Mouse (Mus musculus) intestine, postnatal 0 days (tissue): ENCODE results near the gene Oprm1. TPM values are rescaled to one million over a fixed set of nuclear protein-coding genes. Genes with fewer than 3 reads are reported as not detected.
"Not testable (repeated sequence)": the region's sequence is repeated elsewhere in the genome, so short reads cannot be mapped to it uniquely, and the experiment has no call there.

Experiments
- ATAC-seq: fragments of 200-750 bp; cut with Nextera tagmentation; 2 replicates; pipeline ENCODE4 v1.8.0; 2017; ENCODE audit warnings: mild to moderate bottlenecking, moderate TSS enrichment, moderate library complexity
- H3K27ac ChIP-seq: fragments of 300-500 bp; sonication (generic); 2 replicates; pipeline ENCODE4 v1.5.1; 2014; ENCODE audit warnings: mild to moderate bottlenecking, low read depth, low read length, moderate library complexity
- H3K27me3 ChIP-seq: fragments of 300-500 bp; sonication (generic); replicated peaks from 2 replicates; pipeline ENCODE4 v1.6.1; 2014; ENCODE audit warnings: low read length, mixed read lengths; ENCODE audit not compliant: control insufficient read depth, insufficient read depth
- H3K36me3 ChIP-seq: fragments of 300-500 bp; sonication (generic); 2 replicates; pipeline ENCODE4 v1.6.1; 2014; ENCODE audit warnings: mild to moderate bottlenecking, moderate library complexity; ENCODE audit not compliant: control insufficient read depth, insufficient read depth
- H3K4me1 ChIP-seq: fragments of 300-500 bp; sonication (generic); replicated peaks from 2 replicates; pipeline ENCODE4 v1.6.1; 2014; ENCODE audit warnings: antibody characterized with exemption, low read length, mixed read lengths; ENCODE audit not compliant: control insufficient read depth, insufficient read depth
- H3K4me2 ChIP-seq: fragments of 300-500 bp; sonication (generic); replicated peaks from 2 replicates; pipeline ENCODE4 v1.6.1; 2014; ENCODE audit warnings: low read depth, mild to moderate bottlenecking, moderate library complexity
- H3K4me3 ChIP-seq: fragments of 300-500 bp; sonication (generic); 2 replicates; pipeline ENCODE4 v1.5.1; 2014; ENCODE audit warnings: low read depth, low read length
- H3K9ac ChIP-seq: fragments of 300-500 bp; sonication (generic); 2 replicates; pipeline ENCODE4 v1.6.1; 2014; ENCODE audit warnings: mild to moderate bottlenecking, low read depth, low read length
- H3K9me3 ChIP-seq: fragments of 300-500 bp; sonication (generic); 2 replicates; pipeline ENCODE4 v1.6.1; 2016; ENCODE audit warnings: mixed run types; ENCODE audit not compliant: control insufficient read depth
- CTCF ChIP-seq: sonication (generic); IDR thresholded peaks from 2 replicates; pipeline ENCODE4 v1.5.1; 2016; ENCODE audit warnings: low read depth, mild to moderate bottlenecking, control low read depth, antibody characterized with exemption, moderate library complexity
- WGBS: fragments of 180-500 bp; shearing (Covaris S2); extraction: QIAGEN DNeasy Blood & Tissue Kit; methylation state at CpG from one replicate; pipeline ENCODE4 v1.1.7; 2014; 5-methylcytosine and 5-hydroxymethylcytosine counted together
- polyA plus RNA-seq: library from polyadenylated mRNA; unstranded; fragments of >200 nt; fragmentation: Nextera tagmentation; extraction: Ambion mirVana; gene quantifications from 2 replicates; pipeline ENCODE4 v1.2.1, GENCODE M21; 2015

Oprm1 gene
- polyA plus RNA-seq, 1 experiment from 2014 or later: 0.29 TPM

DNA sequence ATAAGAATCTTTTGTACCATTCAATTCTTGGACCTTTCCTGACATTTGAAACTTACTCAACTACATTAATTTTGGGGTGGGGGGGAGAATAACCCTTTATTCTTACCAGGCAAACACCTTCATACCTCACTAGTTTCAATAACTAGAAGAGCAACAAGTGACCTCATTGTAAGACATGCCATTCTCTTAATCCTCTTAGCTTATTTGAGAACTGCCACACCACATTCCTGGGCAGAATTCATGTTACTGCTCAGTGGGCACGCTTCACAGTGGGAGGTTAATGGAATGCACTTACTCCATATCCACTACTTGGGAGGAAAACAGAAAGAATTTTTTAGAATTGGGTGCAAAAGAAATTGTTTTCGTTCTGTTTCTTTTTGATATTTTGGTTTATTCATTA is 90.5 kb downstream of the Oprm1 start:
- no peak for ATAC-seq
- H3K4me1 ChIP-seq: no peaks in the 10 kb centered on the region
- H3K36me3 ChIP-seq: no peaks in the 10 kb centered on the region
- no peak overlapping the region for H3K4me2 ChIP-seq
- no peak overlapping the region for H3K27ac ChIP-seq
- no peak overlapping the region for H3K9ac ChIP-seq
- no peaks in the 10 kb centered on the region for H3K27me3 ChIP-seq
- 63% methylated on average over 2 of the region's 2 CpGs for WGBS
- H3K9me3 ChIP-seq: no peaks in the 10 kb centered on the region
- TF ChIP-seq CTCF: no peak
- H3K4me3 ChIP-seq: no peak overlapping the region

DNA sequence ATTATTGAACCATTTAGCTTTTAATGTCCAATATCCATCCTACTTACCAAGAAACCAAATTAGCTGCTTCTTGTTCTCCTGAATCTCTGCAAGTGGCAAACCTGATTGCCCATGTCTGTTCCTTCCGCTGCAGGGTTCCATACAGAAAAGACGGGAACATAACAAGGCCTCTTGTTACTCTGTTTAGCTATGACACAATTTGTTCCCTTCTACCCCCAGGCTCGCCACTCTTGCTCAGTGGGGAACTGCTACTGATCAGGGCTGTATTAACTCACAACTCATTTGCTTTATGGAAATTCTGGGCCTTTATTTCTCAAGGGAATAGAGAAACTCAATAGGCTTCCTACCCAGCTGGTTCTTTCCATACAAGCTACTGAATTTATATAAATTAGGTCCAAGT is 97.5 kb downstream of the Oprm1 start:
- no peak for TF ChIP-seq CTCF
- Histone ChIP-seq H3K27me3 (no peaks in the 10 kb centered on the region), H3K4me1 (no peaks in the 10 kb centered on the region), H3K36me3 (no peaks in the 10 kb centered on the region), H3K4me3 (no peak overlapping the region), H3K4me2 (no peak overlapping the region), H3K9me3 (no peaks in the 10 kb centered on the region), H3K9ac (no peak overlapping the region), H3K27ac (no peak overlapping the region)
- no peak for ATAC-seq
- 79% methylated on average over 3 of the region's 3 CpGs for WGBS

DNA sequence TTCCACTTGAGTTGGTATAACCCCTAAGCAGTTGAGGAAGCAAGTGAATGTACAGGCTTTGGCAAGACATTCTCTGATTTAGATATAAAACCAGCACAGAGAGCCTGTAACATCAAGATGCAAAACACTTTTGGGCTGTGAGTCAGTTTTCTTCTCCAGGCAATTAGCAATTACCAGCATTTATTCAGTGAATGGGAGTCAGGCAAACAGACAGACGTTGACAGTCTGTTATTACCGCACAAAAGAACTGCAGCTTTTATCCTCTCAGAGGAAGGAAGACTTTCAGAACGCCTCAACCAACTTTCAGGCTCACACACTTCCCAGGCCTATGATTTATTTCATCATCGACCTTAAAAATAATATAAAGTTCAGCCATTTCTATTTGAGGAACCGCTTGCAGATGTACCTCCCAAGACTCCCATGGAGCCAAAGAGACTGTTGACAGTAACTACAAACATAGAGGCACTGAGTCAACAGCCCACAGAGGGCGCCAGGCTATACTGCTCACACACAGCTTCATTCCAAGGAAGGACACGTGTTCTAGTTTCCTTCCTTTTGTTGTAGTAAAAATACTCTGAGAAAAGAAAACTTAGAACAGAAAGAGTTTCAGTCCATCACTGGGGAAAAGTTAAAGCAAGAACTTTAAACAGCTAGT is 113.2 kb downstream of the Oprm1 start:
- no peak overlapping the region for H3K4me2 ChIP-seq
- no peak overlapping the region for H3K27ac ChIP-seq
- H3K36me3 ChIP-seq: no peaks in the 10 kb centered on the region
- WGBS: 79% methylated on average over 7 of the region's 7 CpGs
- no peak overlapping the region for H3K9ac ChIP-seq
- H3K4me3 ChIP-seq: no peak overlapping the region
- no peaks in the 10 kb centered on the region for H3K27me3 ChIP-seq
- no peak for ATAC-seq
- no peak for TF ChIP-seq CTCF
- H3K9me3 ChIP-seq: no peaks in the 10 kb centered on the region
- H3K4me1 ChIP-seq: no peaks in the 10 kb centered on the region

DNA sequence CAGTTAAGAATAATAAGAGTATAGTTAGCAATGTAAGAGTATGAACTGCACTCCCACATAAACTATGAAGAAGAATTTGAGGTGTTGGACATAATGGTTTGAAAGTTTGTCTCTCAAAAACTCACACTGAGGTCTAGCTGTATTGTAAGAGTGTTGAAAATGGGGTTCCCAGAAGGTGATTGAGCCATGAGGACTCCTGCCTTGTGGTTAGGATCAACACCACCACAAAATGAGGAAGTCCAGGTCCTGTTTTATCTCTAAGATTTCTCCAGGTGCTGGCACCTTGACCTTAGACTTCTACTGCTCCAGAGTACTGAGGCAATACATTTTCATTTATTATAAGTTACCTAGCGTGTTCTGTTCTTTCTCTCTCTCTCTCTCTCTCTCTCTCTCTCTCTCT is 115.6 kb downstream of the Oprm1 start:
- H3K9ac ChIP-seq: no peak overlapping the region
- no peak for ATAC-seq
- H3K9me3 ChIP-seq: no peaks in the 10 kb centered on the region
- 82% methylated on average over 1 of the region's 1 CpGs for whole genome bisulfite sequencing
- no peak overlapping the region for H3K4me2 ChIP-seq
- no peaks in the 10 kb centered on the region for H3K27me3 ChIP-seq
- no peak overlapping the region for H3K27ac ChIP-seq
- H3K4me1 ChIP-seq: no peaks in the 10 kb centered on the region
- H3K4me3 ChIP-seq: no peak overlapping the region
- TF ChIP-seq CTCF: no peak
- H3K36me3 ChIP-seq: no peaks in the 10 kb centered on the region

DNA sequence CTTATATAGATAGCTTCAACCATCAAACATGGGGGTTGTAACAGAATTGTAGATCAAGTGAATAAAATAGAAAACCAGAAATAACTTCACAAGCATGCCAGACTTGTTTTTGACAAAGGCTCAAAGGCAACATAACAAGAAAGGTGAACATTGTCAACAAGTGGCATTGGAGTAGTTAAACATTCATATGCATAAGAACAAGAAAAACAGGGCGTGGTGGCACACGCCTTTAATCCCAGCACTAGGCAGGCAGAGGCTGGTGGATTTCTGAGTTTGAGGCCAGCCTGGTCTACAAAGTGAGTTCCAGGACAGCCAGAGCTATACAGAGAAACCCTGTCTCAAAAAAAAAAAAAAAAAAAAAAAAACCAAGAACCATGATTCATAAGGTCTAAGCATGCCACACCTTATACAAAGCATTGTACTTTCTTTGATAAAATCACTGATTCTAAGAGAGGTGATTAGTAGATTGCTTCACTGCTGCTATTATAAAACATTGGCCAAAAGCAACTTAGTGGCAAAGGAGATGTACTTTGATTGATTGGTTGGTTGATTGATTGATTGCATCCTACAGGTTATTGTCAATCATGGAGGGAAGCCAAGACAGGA is 120.1 kb downstream of the Oprm1 start:
- H3K36me3 ChIP-seq: no peaks in the 10 kb centered on the region
- no peak overlapping the region for H3K9ac ChIP-seq
- no peak overlapping the region for H3K27ac ChIP-seq
- no peak overlapping the region for H3K4me3 ChIP-seq
- no peak overlapping the region for H3K4me2 ChIP-seq
- no peaks in the 10 kb centered on the region for H3K4me1 ChIP-seq
- H3K9me3 ChIP-seq: no peaks in the 10 kb centered on the region
- H3K27me3 ChIP-seq: no peaks in the 10 kb centered on the region
- ATAC-seq: no peak
- WGBS: 83% methylated on average over 2 of the region's 2 CpGs
- no peak for TF ChIP-seq CTCF

DNA sequence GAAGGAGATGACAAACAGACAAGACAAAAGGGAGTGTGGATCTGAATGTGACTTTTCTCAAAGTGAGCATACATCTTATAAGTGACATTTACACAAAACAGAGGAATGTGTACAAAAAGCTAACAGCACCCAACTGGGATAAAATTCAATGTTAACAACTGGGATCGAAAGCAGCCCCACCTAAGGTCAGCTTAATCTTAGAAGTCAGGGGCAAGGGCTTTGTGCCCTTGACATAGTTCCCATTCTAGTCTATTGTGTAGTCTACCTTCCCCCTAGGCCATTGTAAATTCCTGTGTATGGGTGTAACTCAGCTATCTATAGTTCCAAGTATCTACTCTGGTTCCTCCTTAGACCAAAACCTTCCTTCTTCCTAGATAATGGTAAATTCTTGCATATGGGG is 123.7 kb downstream of the Oprm1 start:
- not testable (repeated sequence) for H3K4me1 ChIP-seq, H3K9me3 ChIP-seq, H3K36me3 ChIP-seq, H3K4me2 ChIP-seq, H3K9ac ChIP-seq, H3K4me3 ChIP-seq, H3K27me3 ChIP-seq, ATAC-seq, H3K27ac ChIP-seq
- 78% methylated on average over 1 of the region's 1 CpGs for WGBS
